Mouse (Mus musculus) layer of hippocampus, adult 8-10 months (tissue): ENCODE measurements around the gene Tmem121. TPM values are rescaled to one million over a fixed set of nuclear protein-coding genes. Genes with fewer than 3 reads are reported as not detected.
"Not testable (repeated sequence)": the region's sequence is repeated elsewhere in the genome, so short reads cannot be mapped to it uniquely, and the experiment has no call there.

Source experiments
- DNase-seq, 2 experiments: peaks; one replicate each; pipeline ENCODE4 v3.0.0; 2022; ENCODE audit warnings: low spot score in 2 of 2
- total RNA-seq, 4 experiments: library from RNA; stranded (reverse); gene quantifications; 2 replicates each; pipeline ENCODE4 v1.2.4; 2022

Tmem121 gene
- total RNA-seq, 4 experiments from 2014 or later = 17.9 to 23.1 (median 19.9) TPM

DNA sequence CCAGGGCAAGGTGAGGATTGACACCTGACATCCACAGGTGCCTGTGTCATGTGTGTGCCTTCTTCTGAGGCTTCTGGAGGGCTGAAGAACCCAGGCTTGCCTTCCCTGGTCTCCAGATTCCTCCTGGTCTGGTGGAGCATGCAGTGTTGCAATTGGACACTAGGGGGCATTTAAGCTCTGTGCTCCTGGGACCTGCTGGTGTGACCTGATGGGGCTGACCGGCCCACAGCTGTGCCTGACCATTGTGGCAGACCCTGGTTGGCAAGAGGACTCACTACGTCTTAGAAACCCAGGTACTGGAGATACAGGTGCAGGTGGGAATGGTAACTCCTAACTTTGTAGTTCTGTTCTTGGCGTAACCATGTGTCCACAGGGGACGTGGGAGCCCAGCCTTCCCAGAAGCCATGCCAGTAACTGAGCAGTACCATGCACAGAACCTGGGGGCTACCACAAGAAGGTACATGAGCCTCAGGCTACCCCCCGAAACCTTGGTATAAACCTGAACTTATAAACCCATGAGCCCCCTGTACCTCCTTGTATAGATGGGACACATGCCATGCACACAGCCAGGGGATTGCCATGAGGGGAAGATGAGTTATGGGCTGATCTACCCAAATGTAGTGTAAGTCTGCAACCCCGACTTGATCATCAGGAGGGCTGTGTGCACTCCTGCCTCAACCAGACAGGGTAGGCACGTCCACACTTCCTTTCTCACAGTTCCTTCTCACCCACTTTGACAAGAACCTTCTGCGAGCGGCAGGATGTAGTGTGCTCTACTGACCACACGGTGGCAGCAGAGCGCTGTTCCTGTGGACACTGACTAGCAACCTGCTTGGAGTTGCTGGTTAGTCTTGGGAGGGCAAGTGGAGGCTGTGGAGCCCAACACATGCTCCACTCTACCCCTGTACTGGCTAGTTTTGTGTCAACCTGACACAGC lies 31.8 kb downstream of the Tmem121 start:
- DNase-seq = peak in 1 of 2 experiments; percentile 68

DNA sequence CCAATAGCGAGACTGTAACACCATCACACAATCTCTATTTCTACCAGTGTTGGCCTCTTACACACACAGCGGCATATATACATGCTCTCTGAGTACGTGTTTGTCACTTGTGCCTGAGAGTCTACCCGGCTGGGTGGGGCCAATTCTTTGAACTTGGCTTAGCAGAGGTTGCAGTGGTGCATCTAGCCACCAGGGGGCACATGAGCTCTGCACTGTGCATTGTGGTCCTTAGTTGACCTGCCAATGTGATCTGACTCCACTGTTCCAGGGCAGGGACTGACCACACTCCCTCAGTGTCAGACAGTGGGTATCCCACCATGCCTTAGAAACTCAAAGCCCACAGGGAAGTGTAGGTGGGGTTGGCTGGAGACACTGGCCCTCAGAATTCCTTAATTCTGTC lies 34.1 kb downstream of the Tmem121 start:
- DNase-seq = no peak

DNA sequence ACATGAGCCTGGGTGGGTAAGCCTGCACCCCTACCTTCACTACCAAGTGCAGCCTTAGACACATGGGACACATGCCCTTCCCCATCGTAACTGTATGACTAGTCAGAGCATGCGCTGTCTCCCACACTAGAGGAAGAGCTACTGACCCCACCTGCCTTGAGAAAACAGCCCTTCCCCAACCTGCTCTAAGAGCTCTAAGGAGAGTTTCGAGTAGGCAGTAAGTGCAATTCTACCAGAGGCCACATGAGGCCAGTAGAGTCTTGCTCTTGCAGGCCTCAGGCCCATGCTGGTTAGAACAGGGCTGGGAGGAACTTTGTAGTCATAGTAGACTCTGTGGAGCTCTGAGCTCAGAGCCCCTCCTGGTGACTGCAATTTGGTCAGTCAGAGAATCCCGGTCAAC lies 34.7 kb downstream of the Tmem121 start:
- peak in 1 of 2 experiments; percentile 53 for DNase-seq

DNA sequence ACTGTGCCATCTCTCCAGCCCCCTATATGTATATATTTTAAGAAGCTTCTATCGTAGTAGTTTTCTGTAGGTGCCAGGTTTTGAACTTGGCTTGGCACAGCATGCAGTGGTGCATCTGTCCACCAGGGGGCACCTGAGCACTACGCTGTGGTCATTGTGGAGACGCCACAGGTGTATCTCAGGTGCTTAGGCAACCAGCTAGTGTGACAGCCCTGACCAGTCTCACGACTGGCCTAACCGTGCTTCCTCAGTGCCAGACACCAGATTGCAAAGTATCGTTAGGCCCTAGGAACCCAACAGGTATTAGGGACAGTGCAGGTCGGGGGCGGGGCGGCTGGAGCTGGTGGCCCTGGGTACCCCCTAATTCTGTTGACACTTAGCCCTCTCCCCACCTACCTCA lies 35.6 kb downstream of the Tmem121 start:
- DNase-seq = no peak

DNA sequence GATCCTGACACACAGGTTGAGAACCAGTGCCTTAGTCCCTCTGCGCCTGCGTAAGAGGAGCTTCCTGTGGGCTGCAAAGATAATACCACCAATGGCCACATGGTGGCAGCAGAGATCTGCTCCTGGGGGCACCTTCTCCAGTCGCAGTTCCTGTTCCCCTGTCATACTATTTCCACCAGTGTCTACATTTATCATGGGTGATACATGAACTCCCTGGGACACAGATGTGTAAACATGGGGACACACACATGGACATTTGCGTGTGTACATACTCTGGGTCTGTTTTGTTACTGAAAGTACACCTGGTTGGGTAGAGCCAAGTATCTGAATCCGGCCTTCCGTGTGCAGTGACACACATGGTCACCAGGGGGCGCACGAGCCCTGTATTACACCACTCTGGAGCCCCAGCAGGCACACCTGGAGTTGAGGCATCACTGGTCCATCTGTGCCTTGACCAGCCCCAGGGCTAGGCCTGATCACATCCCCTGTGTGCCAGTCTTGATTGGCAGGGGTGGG lies 36.4 kb downstream of the Tmem121 start:
- DNase-seq = peak; percentile 70 to 88

DNA sequence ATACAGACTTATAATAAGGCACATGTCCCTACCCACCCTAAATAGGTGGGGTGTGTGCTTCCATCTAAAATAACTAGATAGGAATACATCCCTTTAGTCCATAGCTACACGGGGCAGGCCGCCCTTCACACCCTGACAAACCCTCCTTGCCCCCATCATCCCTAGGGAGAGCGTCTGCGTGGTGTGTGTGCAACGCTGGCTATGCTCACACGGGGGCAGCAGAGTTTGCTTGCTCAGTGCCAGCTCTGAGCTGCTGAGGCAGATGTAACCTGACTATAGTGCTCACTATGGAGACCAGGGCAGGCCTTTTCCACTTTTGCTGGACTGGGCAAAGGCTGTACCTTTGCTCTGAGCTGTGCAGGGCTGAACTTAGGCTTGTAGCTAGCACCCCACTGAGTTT lies 37.0 kb downstream of the Tmem121 start:
- DNase-seq = peak; percentile 22 to 42

DNA sequence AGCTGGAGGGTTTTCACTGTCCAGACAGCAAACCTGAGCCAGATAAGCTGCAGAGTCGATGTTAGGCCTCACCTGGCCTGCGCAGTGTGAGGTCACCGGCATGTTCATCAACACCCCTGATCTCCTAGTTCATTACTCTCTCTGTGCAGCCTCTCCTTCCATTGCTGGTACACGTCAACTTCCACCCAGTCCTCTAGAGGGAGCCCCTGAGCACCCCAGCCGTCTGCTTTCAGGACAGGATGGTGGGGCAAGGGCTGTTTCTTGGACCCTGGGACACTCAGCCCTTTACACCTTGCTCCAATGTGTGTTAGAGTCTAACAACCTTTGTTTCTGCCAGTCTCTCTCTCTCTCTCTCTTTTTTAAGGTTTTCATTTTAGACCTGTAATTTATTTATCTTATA lies 38.5 kb downstream of the Tmem121 start:
- DNase-seq = no peak

DNA sequence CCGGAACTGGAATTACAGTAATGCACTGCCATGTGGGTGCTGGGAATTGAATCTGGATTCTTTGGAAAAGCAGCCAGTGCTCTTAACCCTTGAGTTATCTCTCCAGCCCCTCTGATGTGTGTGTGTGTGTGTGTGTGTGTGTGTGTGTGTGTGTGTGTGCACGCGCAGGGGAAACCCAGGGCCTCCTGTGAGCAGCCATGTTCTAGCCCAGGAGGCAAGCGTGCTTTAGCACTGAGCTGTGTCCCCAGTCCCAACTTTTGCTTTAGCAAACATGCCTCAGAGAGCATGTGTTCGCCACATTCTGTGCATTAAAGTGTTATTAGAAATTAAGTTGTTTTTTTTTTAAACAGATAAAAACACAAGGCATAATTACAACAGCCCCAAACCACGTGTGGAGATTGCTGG lies 39.0 kb downstream of the Tmem121 start:
- DNase-seq = no peak

DNA sequence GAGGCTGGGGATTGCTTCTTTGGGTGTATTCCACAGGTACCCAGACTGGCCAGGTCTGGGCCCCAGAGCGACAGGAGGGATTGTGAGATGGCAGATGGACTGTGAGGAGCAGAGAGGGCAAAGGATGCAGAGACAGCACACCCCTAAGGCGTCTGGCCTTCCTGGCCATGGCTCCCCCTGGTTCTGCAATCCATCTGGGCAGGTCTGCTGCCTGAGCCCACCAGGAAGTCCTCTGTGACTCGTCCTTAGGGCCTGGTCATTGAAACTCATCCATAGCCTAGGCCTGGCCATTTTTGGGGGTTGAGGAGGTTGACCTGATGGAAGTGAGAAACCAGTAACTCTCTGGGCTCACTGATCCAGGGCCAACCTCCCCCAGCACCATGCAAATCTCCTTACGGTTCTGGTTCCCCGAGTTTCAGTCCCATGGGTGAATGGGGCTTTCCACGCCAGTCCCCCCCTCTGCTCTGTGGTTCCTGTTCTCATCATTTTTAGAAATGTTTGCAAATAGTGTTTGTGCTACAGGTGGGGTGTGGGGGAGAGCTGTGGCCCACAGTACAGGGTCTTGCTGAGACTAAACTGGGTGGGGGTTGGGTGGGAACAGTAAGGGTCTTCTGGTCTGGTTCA lies 42.4 kb downstream of the Tmem121 start:
- no peak for DNase-seq

DNA sequence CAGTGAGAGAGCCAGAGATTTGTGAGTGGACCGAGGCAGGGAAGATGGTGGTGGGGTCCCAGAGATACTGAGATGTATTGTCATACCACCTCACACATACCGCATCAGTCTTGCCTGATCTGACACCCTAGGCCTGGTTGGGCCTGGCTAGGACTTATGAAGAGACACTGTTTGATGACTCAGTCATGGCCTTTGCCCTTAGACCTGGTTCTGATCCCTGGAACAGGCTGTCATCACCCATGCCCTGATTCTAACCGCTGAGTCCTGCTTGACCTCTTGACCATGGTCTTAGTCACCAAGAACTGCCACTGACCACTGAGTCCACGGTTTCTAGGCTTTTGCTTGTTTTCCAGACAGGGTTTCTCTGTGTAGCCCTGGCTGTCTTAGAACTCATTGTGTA lies 45.0 kb downstream of the Tmem121 start:
- no peak for DNase-seq

DNA sequence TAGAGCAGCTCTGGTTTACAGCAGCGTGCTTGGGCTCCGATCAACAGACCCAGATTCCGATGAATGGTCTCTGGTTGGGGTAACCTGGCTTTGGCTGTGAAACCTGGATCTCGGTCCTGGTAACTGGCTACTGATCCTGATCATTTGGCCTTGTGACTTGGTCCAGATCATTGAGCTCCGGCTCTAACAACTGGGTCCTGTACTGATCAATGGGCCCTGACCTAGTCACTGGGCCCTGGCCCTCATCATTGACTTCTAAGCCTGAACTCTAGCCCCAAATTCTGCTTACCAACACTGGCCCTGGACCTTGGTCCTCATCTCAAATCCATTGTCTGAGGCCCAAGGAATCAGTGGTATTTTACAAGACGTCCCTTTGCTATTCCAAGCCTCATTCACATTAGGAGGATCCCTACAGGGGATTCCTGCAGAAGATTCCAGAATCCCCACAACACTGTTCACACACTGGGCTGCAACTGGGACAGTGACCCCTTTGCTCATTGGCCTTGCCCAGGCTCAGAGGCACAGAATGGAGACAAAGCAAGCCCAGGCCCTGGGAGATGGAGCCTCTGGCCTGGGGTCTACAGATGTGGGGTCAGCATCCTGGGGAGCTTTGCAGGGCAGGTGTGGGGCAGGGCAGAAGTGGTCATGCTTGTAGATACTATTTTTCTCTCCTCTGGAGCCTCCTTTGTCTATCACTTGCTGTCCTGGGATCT lies 46.0 kb downstream of the Tmem121 start:
- not testable (repeated sequence) for DNase-seq

DNA sequence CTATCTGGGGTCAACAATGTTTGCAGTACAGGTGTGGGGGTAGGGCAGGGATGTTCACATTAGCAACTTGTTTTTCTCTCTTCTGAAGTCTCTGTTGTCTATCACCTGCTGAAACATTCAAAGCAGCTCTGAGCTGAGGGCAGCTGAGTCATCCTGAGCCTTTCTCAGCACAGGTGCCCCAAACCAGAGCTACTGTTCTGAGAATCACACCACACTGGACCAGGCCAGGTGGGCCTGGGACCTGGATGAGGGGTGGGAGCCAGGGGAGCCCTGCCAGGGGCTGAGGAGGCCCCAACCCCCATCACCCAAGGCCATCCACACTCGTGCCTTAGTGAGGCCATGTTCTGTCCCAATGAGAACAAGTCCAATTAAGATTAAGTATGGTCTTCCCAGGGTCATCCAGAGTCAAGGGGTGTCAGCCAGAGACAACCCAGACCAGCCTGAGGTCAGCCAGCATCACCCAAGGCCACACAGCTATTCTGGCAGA lies 46.6 kb downstream of the Tmem121 start:
- not testable (repeated sequence) for DNase-seq

Other genes starting within 250 kb of the Tmem121 start
- gene Nudt14, start 243.8 kb upstream of the Tmem121 start, total RNA-seq = 10 to 100 TPM in 3 of 4 experiments, 1 to 10 TPM in 1; 9.7 to 12.1 (median 11.1) TPM
- 10 to 100 TPM; 55.3 to 61.7 (median 58.9) TPM for gene Btbd6, start 209.4 kb upstream of the Tmem121 start, total RNA-seq
- 10 to 100 TPM; 49.3 to 59.4 (median 57.4) TPM for gene Brf1, start 185.2 kb upstream of the Tmem121 start, total RNA-seq
- gene Pacs2, start 171.4 kb upstream of the Tmem121 start, total RNA-seq = 100 to 1,000 TPM in 3 of 4 experiments, 10 to 100 TPM in 1; 89.5 to 110 (median 108) TPM
- gene Tex22, start 111.4 kb upstream of the Tmem121 start, total RNA-seq = under 1 TPM; 0.34 to 0.87 (median 0.60) TPM
- 10 to 100 TPM; 70.5 to 74.8 (median 72.0) TPM for gene Mta1, start 87.7 kb upstream of the Tmem121 start, total RNA-seq
- 10 to 100 TPM; 75.5 to 95.0 (median 89.1) TPM for gene Crip2, start 45.7 kb upstream of the Tmem121 start, total RNA-seq
- gene Crip1, start 39.6 kb upstream of the Tmem121 start, total RNA-seq = 10 to 100 TPM; 10.9 to 27.6 (median 18.7) TPM
- 1 to 10 TPM; 1.2 to 2.2 (median 1.4) TPM for gene Tedc1, start 29.5 kb upstream of the Tmem121 start, total RNA-seq